Mouse (Mus musculus) CH12.LX (cell line): ENCODE measurements at regions not wholly inside any gene's neighbourhood (a gene's known extent, or its start where the extent isn't known, plus 50 kb on each side); places are given as distances from the start of the nearest gene placed in this dataset.

Experiments
- DNase-seq: peaks from one replicate; pipeline ENCODE4 v3.0.0-alpha.2; 2013; ENCODE audit errors: extremely low read depth
- H3K27ac ChIP-seq: 2 replicates; pipeline ENCODE4 v1.5.1; 2012; ENCODE audit warnings: low read depth, mild to moderate bottlenecking, control low read depth, moderate library complexity; ENCODE audit not compliant: insufficient read depth
- H3K27me3 ChIP-seq: replicated peaks from 2 replicates; pipeline ENCODE3; 2012; ENCODE audit warnings: inconsistent platforms
- H3K36me3 ChIP-seq, 2 experiments: replicated peaks in 1 of 2; 2 replicates each; pipeline versions ENCODE3 to v1.6.1; 2012; ENCODE audit warnings: inconsistent platforms in 1 of 2, low read length in 1 of 2, mild to moderate bottlenecking in 1 of 2, mixed read lengths in 1 of 2, moderate library complexity in 1 of 2; ENCODE audit not compliant: control insufficient read depth in 1 of 2, insufficient read depth in 1 of 2
- H3K4me1 ChIP-seq, 2 experiments: 2 replicates each; pipeline ENCODE4 v1.6.1; 2012; ENCODE audit warnings: inconsistent platforms in 1 of 2, moderate library complexity in 1 of 2; ENCODE audit not compliant: insufficient read depth in 2 of 2, control insufficient read depth in 1 of 2
- H3K4me2 ChIP-seq: 2 replicates; pipeline ENCODE4 v1.6.1; 2012; ENCODE audit warnings: low read depth, mild to moderate bottlenecking, control low read depth; ENCODE audit not compliant: poor library complexity, insufficient read depth, severe bottlenecking
- H3K4me3 ChIP-seq, 3 experiments: fragments of 150-350 bp in 1 of 3; sonication (generic) in 1 of 3; replicated peaks in 1 of 3; 2 replicates each; pipeline versions ENCODE3 to v1.5.1; 2011 to 2012; ENCODE audit warnings: low read depth in 2 of 3, low read length in 2 of 3, mild to moderate bottlenecking in 2 of 3, moderate library complexity in 2 of 3, control low read depth in 1 of 3, improper control_type of control experiment in 1 of 3, inconsistent platforms in 1 of 3, mixed read lengths in 1 of 3; ENCODE audit not compliant: poor library complexity in 1 of 3
- H3K79me2 ChIP-seq: replicated peaks from 2 replicates; pipeline ENCODE4 v1.6.1; 2012; ENCODE audit warnings: mild to moderate bottlenecking, moderate library complexity; ENCODE audit not compliant: control insufficient read depth, poor library complexity, insufficient read depth, severe bottlenecking; ENCODE audit errors: extremely low read depth
- H3K9ac ChIP-seq: 2 replicates; pipeline ENCODE4 v1.6.1; 2012; ENCODE audit warnings: low read depth, mild to moderate bottlenecking, control low read depth, moderate library complexity; ENCODE audit not compliant: insufficient read depth
- H3K9me3 ChIP-seq: replicated peaks from 2 replicates; pipeline ENCODE3; 2012; ENCODE audit warnings: low read length, inconsistent platforms, mixed read lengths
- BHLHE40 ChIP-seq: IDR thresholded peaks from 2 replicates; pipeline ENCODE4 v1.6.1; 2011; ENCODE audit warnings: mild to moderate bottlenecking, low read depth, low read length, improper control_type of control experiment
- CHD2 ChIP-seq: IDR thresholded peaks from 2 replicates; pipeline ENCODE4 v1.6.1; 2011; ENCODE audit warnings: low read length, improper control_type of control experiment
- CTCF ChIP-seq, 2 experiments: IDR thresholded peaks in 1 of 2; conservative IDR thresholded peaks in 1 of 2; 2 replicates each; pipeline ENCODE4 v1.5.1; 2011 to 2012; ENCODE audit warnings: low read depth in 2 of 2, low read length in 2 of 2, improper control_type of control experiment in 1 of 2, inconsistent platforms in 1 of 2, mild to moderate bottlenecking in 1 of 2, moderate library complexity in 1 of 2
- ELF1 ChIP-seq: IDR thresholded peaks from 2 replicates; pipeline ENCODE4 v1.6.1; 2014; ENCODE audit warnings: low read depth, mild to moderate bottlenecking, inconsistent platforms, low read length, improper control_type of control experiment
- EP300 ChIP-seq: IDR thresholded peaks from 2 replicates; pipeline ENCODE4 v1.6.1; 2011; ENCODE audit warnings: low read length, improper control_type of control experiment
- ETS1 ChIP-seq: conservative IDR thresholded peaks from 2 replicates; pipeline ENCODE4 v1.6.1; 2012; ENCODE audit warnings: low read depth, mild to moderate bottlenecking, inconsistent platforms, low read length, improper control_type of control experiment, moderate library complexity
- GABPA ChIP-seq: IDR thresholded peaks from 2 replicates; pipeline ENCODE4 v1.6.1; 2012; ENCODE audit warnings: low read depth, low read length, improper control_type of control experiment, inconsistent platforms; ENCODE audit not compliant: insufficient replicate concordance
- IRF4 ChIP-seq: IDR thresholded peaks from 2 replicates; pipeline ENCODE4 v1.6.1; 2014; ENCODE audit warnings: low read depth, mild to moderate bottlenecking, inconsistent platforms, low read length, improper control_type of control experiment
- JUN ChIP-seq: IDR thresholded peaks from 2 replicates; pipeline ENCODE4 v1.6.1; 2011; ENCODE audit warnings: low read depth, mild to moderate bottlenecking, low read length, improper control_type of control experiment, moderate library complexity; ENCODE audit not compliant: insufficient read depth
- JUND ChIP-seq: conservative IDR thresholded peaks from 2 replicates; pipeline ENCODE4 v1.6.1; 2011; ENCODE audit warnings: low read depth, low read length, improper control_type of control experiment
- KAT2A ChIP-seq: IDR thresholded peaks from 2 replicates; pipeline ENCODE4 v1.6.1; 2012; ENCODE audit warnings: low read length, improper control_type of control experiment, inconsistent platforms; ENCODE audit not compliant: insufficient replicate concordance
- MYC ChIP-seq: IDR thresholded peaks from 2 replicates; pipeline ENCODE4 v1.6.1; 2011; ENCODE audit warnings: low read depth, mild to moderate bottlenecking, improper control_type of control experiment, low read length
- NELFE ChIP-seq: IDR thresholded peaks from 2 replicates; pipeline ENCODE4 v1.6.1; 2011; ENCODE audit warnings: low read depth, low read length, improper control_type of control experiment
- POLR2A ChIP-seq: IDR thresholded peaks from 2 replicates; pipeline ENCODE4 v1.6.1; 2011; ENCODE audit warnings: low read depth, mild to moderate bottlenecking, improper control_type of control experiment, low read length
- POLR2AphosphoS2 ChIP-seq: IDR thresholded peaks from 2 replicates; pipeline ENCODE4 v1.6.1; 2011; ENCODE audit warnings: low read depth, low read length, improper control_type of control experiment
- SIN3A ChIP-seq: IDR thresholded peaks from 2 replicates; pipeline ENCODE4 v1.6.1; 2012; ENCODE audit warnings: low read length, improper control_type of control experiment, inconsistent platforms
- SMC3 ChIP-seq: IDR thresholded peaks from 2 replicates; pipeline ENCODE4 v1.6.1; 2011; ENCODE audit warnings: low read depth, low read length, improper control_type of control experiment
- TCF12 ChIP-seq: IDR thresholded peaks from 2 replicates; pipeline ENCODE4 v1.6.1; 2014; ENCODE audit warnings: low read depth, mild to moderate bottlenecking, inconsistent platforms, low read length, improper control_type of control experiment
- UBTF ChIP-seq: IDR thresholded peaks from 2 replicates; pipeline ENCODE4 v1.6.1; 2012; ENCODE audit warnings: low read depth, mild to moderate bottlenecking, inconsistent platforms, low read length, improper control_type of control experiment, moderate library complexity
- USF1 ChIP-seq: IDR thresholded peaks from 2 replicates; pipeline ENCODE4 v1.6.1; 2014; ENCODE audit warnings: low read depth, mild to moderate bottlenecking, inconsistent platforms, low read length, improper control_type of control experiment
- ZKSCAN1 ChIP-seq: IDR thresholded peaks from 2 replicates; pipeline ENCODE4 v1.6.1; 2012; ENCODE audit warnings: low read depth, inconsistent platforms, low read length, improper control_type of control experiment, borderline replicate concordance
- dilution Hi-C: fragments of 300-500 bp; cut with MboI; formaldehyde crosslinking; loops from 2 replicates; pipeline ENCODE4 v1.14.3; 2020; ENCODE audit warnings: low sequenced_read_pairs; ENCODE audit not compliant: extremely low pct_unique_long_range_greater_than_20kb, extremely low pct_ligation_motif_present
- in situ Hi-C: fragments of 300-500 bp; cut with MboI; formaldehyde crosslinking; loops from 3 replicates; pipeline ENCODE4 v1.14.3; 2019; ENCODE audit warnings: low sequenced_read_pairs, low pct_ligation_motif_present, low pct_unique_long_range_greater_than_20kb, mixed read lengths

DNA sequence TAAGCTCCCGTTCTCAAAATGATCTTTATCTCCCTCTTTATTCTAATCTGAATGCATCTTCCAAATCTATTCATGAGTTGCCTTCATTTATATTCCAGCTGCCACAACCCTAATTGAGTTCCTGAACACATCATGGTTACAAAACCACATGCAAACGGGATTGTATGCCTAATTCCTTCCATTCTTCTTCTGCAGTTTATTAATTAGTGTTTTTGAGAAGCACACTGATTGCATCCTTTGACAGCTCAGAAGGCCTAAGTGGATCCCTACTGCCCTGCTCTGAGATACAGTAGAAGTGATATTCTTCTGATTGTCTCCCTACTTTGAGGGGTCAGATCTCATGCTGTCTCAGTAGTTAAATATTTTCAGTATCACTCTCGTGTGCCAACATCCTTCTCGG, 649.9 kb downstream of the Efnb2 start:
- in situ Hi-C loops (no loop called here), dilution Hi-C loops (no loop called here)
- Histone ChIP-seq H3K4me1 (no peaks in the 10 kb centered on the region), H3K9ac (no peak overlapping the region), H3K27ac (no peak overlapping the region), H3K27me3 (no peaks in the 10 kb centered on the region), H3K79me2 (no peaks in the 10 kb centered on the region), H3K4me2 (no peak overlapping the region), H3K4me3 (no peak overlapping the region), H3K36me3 (no peaks in the 10 kb centered on the region), H3K9me3 (peaks cover 30% of the 10 kb centered on the region)
- no peak for DNase-seq
- TF ChIP-seq CHD2: no peak
- TF ChIP-seq POLR2A: no peak
- TF ChIP-seq POLR2AphosphoS2: no peak
- TF ChIP-seq CTCF (conservative IDR thresholded peaks at IDR 0.05 in 1 of 2, IDR thresholded peaks at IDR 0.05 in 1 of 2; ENCODE audit: low read depth in 2 of 2, low read length in 2 of 2): no peak
- TF ChIP-seq ELF1: no peak
- no peak for TF ChIP-seq BHLHE40
- TF ChIP-seq USF1: no peak
- no peak for TF ChIP-seq IRF4
- TF ChIP-seq EP300: no peak
- TF ChIP-seq TCF12: no peak
- TF ChIP-seq JUND: no peak

DNA sequence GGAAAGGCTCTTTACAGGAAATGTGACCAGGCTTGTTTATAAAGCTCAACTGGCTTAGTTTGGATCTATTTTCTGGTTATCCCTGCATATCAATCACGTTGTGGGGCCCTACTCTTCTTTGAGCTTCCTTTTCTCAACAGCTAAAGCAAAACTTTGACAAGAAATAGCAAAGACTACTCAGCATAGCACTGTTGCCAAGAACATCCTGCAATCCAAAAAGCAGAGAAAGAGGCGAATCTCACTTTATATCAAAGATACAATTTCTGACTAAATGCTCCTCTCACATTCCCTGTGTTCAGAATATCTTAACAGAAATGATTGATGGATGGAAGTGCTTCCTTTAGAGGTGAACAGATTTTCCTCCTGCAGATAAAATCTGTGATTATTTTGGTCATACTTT, 666.1 kb downstream of the Efnb2 start:
- H3K27ac ChIP-seq: no peak overlapping the region
- dilution Hi-C loops: no loop called here
- no peak for DNase-seq
- no peaks in the 10 kb centered on the region for H3K4me1 ChIP-seq
- peaks cover 25% of the 10 kb centered on the region for H3K9me3 ChIP-seq
- TF ChIP-seq KAT2A: no peak
- TF ChIP-seq JUN: no peak
- TF ChIP-seq USF1: no peak
- TF ChIP-seq IRF4: no peak
- TF ChIP-seq UBTF: no peak
- no peak for TF ChIP-seq ZKSCAN1
- TF ChIP-seq CTCF (conservative IDR thresholded peaks at IDR 0.05 in 1 of 2, IDR thresholded peaks at IDR 0.05 in 1 of 2; ENCODE audit: low read depth in 2 of 2, low read length in 2 of 2): no peak
- TF ChIP-seq ETS1: no peak
- no peak for TF ChIP-seq MYC
- no peak for TF ChIP-seq POLR2AphosphoS2
- no peak for TF ChIP-seq SIN3A
- TF ChIP-seq POLR2A: no peak
- TF ChIP-seq CHD2: no peak
- TF ChIP-seq NELFE: no peak
- no peak for TF ChIP-seq SMC3
- TF ChIP-seq GABPA: no peak
- TF ChIP-seq TCF12: no peak
- no peak overlapping the region for H3K4me2 ChIP-seq
- no peak overlapping the region for H3K4me3 ChIP-seq
- no peaks in the 10 kb centered on the region for H3K79me2 ChIP-seq
- in situ Hi-C loops: no loop called here
- H3K27me3 ChIP-seq: no peaks in the 10 kb centered on the region
- H3K36me3 ChIP-seq: no peaks in the 10 kb centered on the region
- no peak overlapping the region for H3K9ac ChIP-seq
